Mouse (Mus musculus): ENCODE measurements around the gene 1110032A03Rik. TPM values are rescaled to one million over a fixed set of nuclear protein-coding genes. Genes with fewer than 3 reads are reported as not detected.
A peak's percentile ranks its signal among the peaks of the same experiment; 100 is the strongest.

The 1110032A03Rik gene
- polyA plus RNA-seq, 1 experiment from 2014 or later = 55.0 TPM

DNA sequence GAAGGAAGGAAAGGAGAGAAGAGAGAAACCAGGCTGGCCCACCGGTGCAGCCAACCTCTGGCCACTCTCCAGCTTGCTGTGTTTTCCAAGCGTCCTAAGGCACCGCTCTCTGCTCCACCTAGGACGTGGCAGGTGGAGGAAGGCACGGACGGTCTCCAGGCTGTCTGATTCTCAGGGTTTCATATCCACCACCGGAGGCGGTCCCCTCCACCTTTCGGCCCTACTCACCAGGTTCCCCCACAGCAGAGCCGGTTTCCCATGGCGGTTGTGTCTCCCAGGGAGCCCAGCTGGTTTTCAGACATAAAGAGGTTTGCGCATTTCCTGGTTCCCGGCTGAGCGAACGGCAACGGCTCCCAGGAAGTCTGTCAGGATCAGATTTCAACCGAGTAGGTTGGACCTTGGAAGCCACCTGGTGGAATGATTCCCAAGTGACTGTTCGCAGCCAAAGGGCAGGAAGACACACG, 29.1 kb downstream of the 1110032A03Rik start, which contains the start of gene 2310030G06Rik:
2310030G06Rik (minus strand) TSS at position 323 of the 464 bp plus-strand sequence.
- 3% methylated on average over 19 of the region's 19 CpGs for WGBS
- Histone ChIP-seq H3K27ac (replicated peaks) (no peak within 1 kb of the TSS), H3K4me3 (peak within 1 kb of the TSS; percentile 36), H3K4me2 (peak within 1 kb of the TSS; percentile 64), H3K4me1 (replicated peaks) (peaks cover 5% of the 10 kb centered on the region; the same call in 1 of the 2 replicates), H3K9ac (peak within 1 kb of the TSS; percentile 29), H3K9me3 (no peaks in the 10 kb centered on the region), H3K27me3 (0 out of 2 replicates have a peak, but pooled peaks cover 7% of the 10 kb centered on the region), H3K36me3 (no peaks in the 10 kb centered on the region)
- ATAC-seq (ENCODE audit: low FRiP score, low read depth) = 0 out of 2 replicates have a peak, but pooled peaks have one; percentile 34

DNA sequence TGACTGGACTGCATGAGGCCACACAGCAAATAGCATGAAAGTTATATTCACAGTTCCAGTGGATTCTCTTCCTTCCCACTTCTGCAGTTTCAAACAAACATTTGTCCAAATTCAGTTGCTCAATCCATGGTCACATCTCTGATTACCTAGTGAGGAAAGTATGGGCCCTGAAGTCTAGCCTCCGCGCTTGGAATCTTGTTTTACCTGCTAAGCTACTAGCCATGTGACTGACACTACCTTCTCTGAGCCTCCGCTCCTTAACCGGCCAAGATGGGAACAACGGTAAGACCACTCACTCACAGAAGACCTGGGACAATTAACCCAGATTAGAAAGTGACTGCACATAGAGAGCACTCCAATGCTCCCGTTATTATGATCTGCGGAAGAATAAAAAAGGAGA, 29.5 kb downstream of the 1110032A03Rik start:
- 17% methylated on average over 7 of the region's 7 CpGs for WGBS
- no peak for ATAC-seq (ENCODE audit: low FRiP score, low read depth)
- Histone ChIP-seq H3K4me3 (peak overlapping the region; percentile 36), H3K9ac (peak overlapping the region; percentile 29; the same call in 1 of the 2 replicates), H3K27me3 (0 out of 2 replicates have a peak, but pooled peaks cover 7% of the 10 kb centered on the region), H3K27ac (replicated peaks) (no peak overlapping the region), H3K4me1 (replicated peaks) (peaks cover 5% of the 10 kb centered on the region; the same call in 1 of the 2 replicates), H3K4me2 (peak overlapping the region; percentile 64), H3K36me3 (no peaks in the 10 kb centered on the region), H3K9me3 (no peaks in the 10 kb centered on the region)

- Histone ChIP-seq H3K4me1 (replicated peaks) (peaks cover 17% of the 10 kb centered on the region), H3K27ac (replicated peaks) (no peak overlapping the region), H3K4me2 (no peak overlapping the region), H3K36me3 (no peaks in the 10 kb centered on the region), H3K9ac (no peak overlapping the region), H3K9me3 (no peaks in the 10 kb centered on the region), H3K4me3 (no peak overlapping the region), H3K27me3 (peaks cover 7% of the 10 kb centered on the region; the same call in 1 of the 2 replicates)
- 82% methylated on average over 2 of the region's 2 CpGs for WGBS
- no peak for ATAC-seq (ENCODE audit: low FRiP score, low read depth)
These were observed 32.6 kb downstream of the 1110032A03Rik start for GRCm38 (mm10) chr9:50742744-50743143.

GRCm38 (mm10) chr9:50742261-50742660, 33.1 kb downstream of the 1110032A03Rik start:
- 87% methylated on average over 3 of the region's 3 CpGs for WGBS
- Histone ChIP-seq H3K9me3 (no peaks in the 10 kb centered on the region), H3K36me3 (no peaks in the 10 kb centered on the region), H3K4me3 (no peak overlapping the region), H3K4me2 (no peak overlapping the region), H3K27ac (replicated peaks) (no peak overlapping the region), H3K4me1 (replicated peaks) (peaks cover 17% of the 10 kb centered on the region), H3K27me3 (peaks cover 7% of the 10 kb centered on the region; the same call in 1 of the 2 replicates), H3K9ac (no peak overlapping the region)
- ATAC-seq (ENCODE audit: low FRiP score, low read depth) = no peak

- Histone ChIP-seq H3K27ac (replicated peaks) (no peak overlapping the region), H3K9ac (no peak overlapping the region), H3K4me3 (no peak overlapping the region), H3K9me3 (no peaks in the 10 kb centered on the region), H3K36me3 (no peaks in the 10 kb centered on the region), H3K4me1 (replicated peaks) (peaks cover 13% of the 10 kb centered on the region), H3K27me3 (peaks cover 7% of the 10 kb centered on the region; the same call in 1 of the 2 replicates), H3K4me2 (no peak overlapping the region)
- ATAC-seq (ENCODE audit: low FRiP score, low read depth) = no peak
- 90% methylated on average over 14 of the region's 14 CpGs for WGBS
These were observed 34.2 kb downstream of the 1110032A03Rik start for GRCm38 (mm10) chr9:50740867-50741784.

DNA sequence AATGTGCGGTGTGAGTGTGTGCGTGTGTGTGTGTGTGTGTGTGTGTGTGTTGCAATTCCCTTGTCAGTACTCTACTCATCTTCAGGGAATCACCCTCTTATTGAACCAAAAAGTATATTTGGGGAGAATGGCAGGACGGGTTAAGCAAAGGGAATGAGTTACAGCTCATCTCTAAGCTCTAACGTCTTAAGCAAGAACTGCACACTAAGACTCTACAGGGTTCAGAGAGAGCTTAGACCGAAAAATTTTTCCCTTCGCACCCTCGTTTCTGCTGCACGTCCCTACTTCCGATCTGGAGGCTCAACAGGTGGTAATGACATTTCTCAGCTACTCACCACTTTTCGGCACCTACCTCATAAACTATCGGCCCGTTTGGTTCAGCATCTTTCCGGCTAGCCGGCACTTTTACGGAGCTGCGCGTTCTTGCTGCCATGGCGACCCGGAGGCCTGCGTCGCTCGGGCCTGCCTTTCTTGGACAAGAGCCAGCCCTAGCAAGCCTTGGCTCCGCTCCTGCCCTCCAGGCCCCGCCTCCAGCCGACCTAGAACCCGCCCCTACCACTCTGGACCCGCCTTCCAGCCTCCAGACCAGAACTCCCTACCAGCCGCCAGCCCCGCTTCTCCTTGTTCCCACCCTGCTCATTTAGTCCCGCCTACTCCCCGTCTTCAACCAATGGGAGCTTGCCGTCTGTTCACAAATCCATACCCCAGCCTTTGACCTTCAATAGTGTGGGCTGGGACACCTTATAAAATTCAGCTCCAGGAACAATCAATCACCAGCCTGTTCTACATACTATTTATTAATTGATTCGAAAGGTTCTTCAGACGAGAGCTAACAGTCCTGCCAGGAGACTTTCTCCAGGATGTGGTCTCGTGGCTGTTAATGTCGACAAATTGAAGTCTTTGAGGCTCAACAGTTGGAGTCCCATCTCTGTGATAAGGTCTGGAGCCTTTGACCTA, 36.1 kb downstream of the 1110032A03Rik start, which contains the start of gene Dixdc1:
Dixdc1 (minus strand) TSS at position 604 of the 957 bp plus-strand sequence.
- 12% methylated on average over 36 of the region's 36 CpGs for WGBS
- peak; percentile 95 for ATAC-seq (ENCODE audit: low FRiP score, low read depth)
- Histone ChIP-seq H3K36me3 (no peaks in the 10 kb centered on the region), H3K27ac (replicated peaks) (no peak within 1 kb of the TSS), H3K9me3 (no peaks in the 10 kb centered on the region), H3K27me3 (no peaks in the 10 kb centered on the region; the same call in 1 of the 2 replicates), H3K4me3 (peak within 1 kb of the TSS; percentile 40), H3K4me2 (peak within 1 kb of the TSS; percentile 62), H3K4me1 (replicated peaks) (peaks cover 15% of the 10 kb centered on the region), H3K9ac (no peak within 1 kb of the TSS)

DNA sequence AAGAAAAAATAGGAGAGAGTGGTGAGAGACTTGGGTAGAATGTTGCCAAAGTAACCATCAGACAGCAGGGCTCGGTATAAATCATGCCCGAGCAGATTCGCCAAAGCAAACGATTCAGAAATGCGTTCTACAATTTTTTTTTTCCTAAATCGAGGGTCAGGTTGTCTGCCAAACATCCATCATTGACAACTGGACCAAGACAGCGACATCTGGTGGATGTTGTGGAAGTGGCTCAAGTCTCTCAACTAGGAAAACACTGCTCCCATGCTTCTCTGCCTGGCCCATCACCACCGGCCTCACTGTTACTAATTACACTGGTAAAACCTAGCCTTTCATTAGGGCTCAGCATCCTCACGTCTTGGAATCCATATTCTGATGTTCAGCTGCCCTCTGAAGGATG, 40.3 kb downstream of the 1110032A03Rik start:
- no peak for ATAC-seq (ENCODE audit: low FRiP score, low read depth)
- Histone ChIP-seq H3K4me1 (replicated peaks) (peaks cover 17% of the 10 kb centered on the region), H3K4me3 (no peak overlapping the region), H3K27me3 (no peaks in the 10 kb centered on the region; the same call in 1 of the 2 replicates), H3K27ac (replicated peaks) (no peak overlapping the region), H3K9me3 (no peaks in the 10 kb centered on the region), H3K36me3 (no peaks in the 10 kb centered on the region), H3K9ac (no peak overlapping the region), H3K4me2 (peak overlapping the region; percentile 47)
- 3% methylated on average over 9 of the region's 9 CpGs for WGBS

DNA sequence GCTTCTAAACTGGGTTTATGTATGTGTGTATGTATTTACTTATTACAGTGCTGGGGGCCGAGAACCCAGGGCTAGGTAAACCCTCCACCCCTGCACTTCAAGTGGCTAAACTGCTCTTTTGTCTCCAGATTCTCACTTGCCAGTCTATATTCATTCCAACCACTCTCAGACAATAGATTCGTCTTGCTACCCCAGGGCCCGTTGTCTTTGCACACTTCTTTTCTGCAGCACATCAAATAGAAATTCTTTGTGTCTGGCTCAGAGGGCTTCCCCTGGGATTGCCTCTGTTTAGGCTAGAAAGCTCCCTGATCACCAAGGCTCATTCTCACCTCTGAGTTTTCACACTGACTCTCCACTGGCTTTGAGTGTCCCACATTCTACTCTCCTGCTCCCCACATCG, 42.8 kb downstream of the 1110032A03Rik start:
- no peak overlapping the region for H3K27ac ChIP-seq (replicated peaks)
- H3K9ac ChIP-seq = no peak overlapping the region
- 5% methylated on average over 4 of the region's 4 CpGs for WGBS
- ATAC-seq (ENCODE audit: low FRiP score, low read depth) = no peak
- no peaks in the 10 kb centered on the region for H3K36me3 ChIP-seq
- peaks cover 13% of the 10 kb centered on the region; the same call in 1 of the 2 replicates for H3K4me1 ChIP-seq (replicated peaks)
- no peak overlapping the region for H3K4me2 ChIP-seq
- no peak overlapping the region for H3K4me3 ChIP-seq
- H3K27me3 ChIP-seq = no peaks in the 10 kb centered on the region
- H3K9me3 ChIP-seq = no peaks in the 10 kb centered on the region

GRCm38 (mm10) chr9:50729600-50729999, 45.7 kb downstream of the 1110032A03Rik start:
- Histone ChIP-seq H3K4me3 (no peak overlapping the region), H3K27ac (replicated peaks) (no peak overlapping the region), H3K9me3 (no peaks in the 10 kb centered on the region), H3K9ac (no peak overlapping the region), H3K4me1 (replicated peaks) (peaks cover 40% of the 10 kb centered on the region), H3K36me3 (no peaks in the 10 kb centered on the region), H3K27me3 (no peaks in the 10 kb centered on the region), H3K4me2 (no peak overlapping the region)
- ATAC-seq (ENCODE audit: low FRiP score, low read depth) = no peak
- WGBS = 65% methylated on average over 4 of the region's 4 CpGs

- Histone ChIP-seq H3K4me2 (peak overlapping the region; percentile 79), H3K36me3 (no peaks in the 10 kb centered on the region), H3K9ac (peak overlapping the region; percentile 67), H3K27ac (replicated peaks) (peak overlapping the region; percentile 90), H3K27me3 (no peaks in the 10 kb centered on the region), H3K4me1 (replicated peaks) (peaks cover 55% of the 10 kb centered on the region), H3K4me3 (peak overlapping the region; percentile 61), H3K9me3 (no peaks in the 10 kb centered on the region)
- WGBS = under 1% methylated on average over 45 of the region's 45 CpGs
- ATAC-seq (ENCODE audit: low FRiP score, low read depth) = peak; percentile 97
These were observed 47.2 kb downstream of the 1110032A03Rik start for GRCm38 (mm10) chr9:50727925-50728651.
